In genomic region chr10:22159581-22160140, GRCm38 (mm10) we compare ENCODE assay signal across 18 mouse cellular contexts. TPM values are rescaled to one million over a fixed set of nuclear protein-coding genes. Genes with fewer than 3 reads are reported as not detected.
DNase-seq lines count a peak whose midpoint lies in the region; ATAC-seq and TF ChIP-seq lines count a peak whose summit lies in the region.
"Had no signal": no experiment of that assay in that cellular context is flagged by ENCODE, and none has a peak within 500 bp of the region (broad histone marks: within the 10 kb centered on the region; RNA-seq: fewer than 3 reads in every experiment).

No protein-coding gene starts in this region.

- TF ChIP-seq EP300 in ES-Bruce4 (IDR thresholded peaks at IDR 0.05; ENCODE audit: insufficient read depth, low read depth, low read length): peak; percentile 71; the same call in 1 of the 2 replicates

- TF ChIP-seq CTCF in lung, embryonic 14.5 days (IDR thresholded peaks at IDR 0.05; ENCODE audit: low read depth): no peak
- no peak for TF ChIP-seq CTCF in ES-Bruce4 (IDR thresholded peaks at IDR 0.05; ENCODE audit: low read depth, low read length)

- H3K4me1 ChIP-seq in forebrain, embryonic 11.5 days (replicated peaks; ENCODE audit: control insufficient read depth, insufficient read depth, low read length): peaks cover 2% of the 10 kb centered on the region; the same call in 1 of the 2 replicates
- H3K4me1 ChIP-seq in forebrain, embryonic 14.5 days (ENCODE audit: control insufficient read depth, insufficient read depth, low read length): peaks cover 3% of the 10 kb centered on the region; the same call in 1 of the 2 replicates
- no peaks in the 10 kb centered on the region for H3K4me1 ChIP-seq in lung, embryonic 14.5 days (ENCODE audit: insufficient read depth)
- peaks cover 1% of the 10 kb centered on the region for H3K4me1 ChIP-seq in ES-Bruce4 (ENCODE audit: control insufficient read depth, insufficient read depth, low read length)
- H3K4me1 ChIP-seq in embryonic facial prominence, embryonic 11.5 days (ENCODE audit: control insufficient read depth, insufficient read depth, low read length): no peaks in the 10 kb centered on the region

- H3K9ac ChIP-seq in forebrain, embryonic 11.5 days (ENCODE audit: low read length): no peak overlapping the region
- no peak overlapping the region for H3K9ac ChIP-seq in forebrain, embryonic 14.5 days (ENCODE audit: low read length)
- no peak overlapping the region for H3K9ac ChIP-seq in lung, embryonic 14.5 days
- H3K9ac ChIP-seq in ES-Bruce4 (ENCODE audit: low read depth, poor library complexity, severe bottlenecking): no peak overlapping the region
- H3K9ac ChIP-seq in embryonic facial prominence, embryonic 11.5 days (replicated peaks; ENCODE audit: low read length): no peak overlapping the region
- H3K9ac ChIP-seq: forebrain, embryonic 12.5 days had no signal

- H3K27me3 ChIP-seq in forebrain, embryonic 11.5 days (ENCODE audit: control insufficient read depth, insufficient read depth, low read length): peaks cover 42% of the 10 kb centered on the region
- peaks cover 58% of the 10 kb centered on the region for H3K27me3 ChIP-seq in forebrain, embryonic 14.5 days (replicated peaks; ENCODE audit: control insufficient read depth, insufficient read depth, low read length)
- H3K27me3 ChIP-seq in lung, embryonic 14.5 days (ENCODE audit: insufficient read depth, low read length): peaks cover 53% of the 10 kb centered on the region
- peaks cover 5% of the 10 kb centered on the region; the same call in 1 of the 2 replicates for H3K27me3 ChIP-seq in ES-Bruce4 (ENCODE audit: control insufficient read depth, insufficient read depth, low read length, poor library complexity, severe bottlenecking)
- H3K27me3 ChIP-seq in embryonic facial prominence, embryonic 11.5 days (ENCODE audit: control insufficient read depth, insufficient read depth, low read length): peaks cover 42% of the 10 kb centered on the region

- no peaks in the 10 kb centered on the region for H3K9me3 ChIP-seq in forebrain, embryonic 11.5 days (ENCODE audit: control insufficient read depth, low read length)
- H3K9me3 ChIP-seq in forebrain, embryonic 14.5 days (replicated peaks; ENCODE audit: control insufficient read depth, low read length): no peaks in the 10 kb centered on the region
- no peaks in the 10 kb centered on the region for H3K9me3 ChIP-seq in lung, embryonic 14.5 days (ENCODE audit: low read depth, low read length)
- H3K9me3 ChIP-seq in ES-Bruce4 (replicated peaks; ENCODE audit: control insufficient read depth, insufficient read depth, low read length, poor library complexity, severe bottlenecking): no peaks in the 10 kb centered on the region
- no peaks in the 10 kb centered on the region for H3K9me3 ChIP-seq in embryonic facial prominence, embryonic 11.5 days (replicated peaks; ENCODE audit: control insufficient read depth, low read length)
- H3K9me3 ChIP-seq: forebrain, embryonic 12.5 days had no signal

- no peaks in the 10 kb centered on the region for H3K36me3 ChIP-seq in forebrain, embryonic 11.5 days (ENCODE audit: control insufficient read depth, insufficient read depth, low read length)
- no peaks in the 10 kb centered on the region for H3K36me3 ChIP-seq in forebrain, embryonic 14.5 days (ENCODE audit: control insufficient read depth, insufficient read depth, low read length)
- no peaks in the 10 kb centered on the region for H3K36me3 ChIP-seq in lung, embryonic 14.5 days (ENCODE audit: insufficient read depth)
- H3K36me3 ChIP-seq in ES-Bruce4 (ENCODE audit: control insufficient read depth, insufficient read depth, low read length, poor library complexity, severe bottlenecking): no peaks in the 10 kb centered on the region
- H3K36me3 ChIP-seq in embryonic facial prominence, embryonic 11.5 days (replicated peaks; ENCODE audit: control insufficient read depth, insufficient read depth, low read depth, low read length): no peaks in the 10 kb centered on the region
- H3K36me3 ChIP-seq: forebrain, embryonic 12.5 days had no signal

- ATAC-seq in forebrain, embryonic 11.5 days (replicated peaks; ENCODE audit: low FRiP score): no peak
- no peak for ATAC-seq in forebrain, embryonic 14.5 days
- ATAC-seq in lung, embryonic 14.5 days (ENCODE audit: insufficient read depth): no peak
- no peak for ATAC-seq in embryonic facial prominence, embryonic 11.5 days (replicated peaks; ENCODE audit: insufficient number of reproducible peaks, low FRiP score, low TSS enrichment, low read depth)
- no peak for ATAC-seq in megakaryocyte-erythroid progenitor cell, adult 5-6 weeks (replicated peaks; ENCODE audit: low FRiP score, low TSS enrichment, poor library complexity, severe bottlenecking)
- no peak for ATAC-seq in erythroid progenitor cell, adult 5-6 weeks (replicated peaks; ENCODE audit: low FRiP score, poor library complexity, severe bottlenecking)

- DNase-seq in forebrain, embryonic 11.5 days (ENCODE audit: low spot score): peak; percentile 51
- DNase-seq in forebrain, embryonic 14.5 days (ENCODE audit: low spot score): no peak
- no peak for DNase-seq in lung, embryonic 14.5 days
- no peak for DNase-seq in lung, postnatal 10 days
- DNase-seq in embryonic facial prominence, embryonic 11.5 days (ENCODE audit: low spot score): peak; percentile 2
- DNase-seq: cerebellum, adult 18-20 months; heart, postnatal 4 days; thymus, adult 18-20 months had no signal

- 1% methylated on average over 23 of the region's 23 CpGs for WGBS in forebrain, embryonic 11.5 days
- 3% methylated on average over 23 of the region's 23 CpGs for WGBS in forebrain, embryonic 14.5 days
- WGBS in lung, embryonic 14.5 days: 3% methylated on average over 23 of the region's 23 CpGs
- 2% methylated on average over 21 of the region's 23 CpGs for WGBS in embryonic facial prominence, embryonic 11.5 days

- H3K27ac ChIP-seq in forebrain, embryonic 11.5 days (ENCODE audit: low read depth, low read length): no peak overlapping the region
- no peak overlapping the region for H3K27ac ChIP-seq in forebrain, embryonic 14.5 days (ENCODE audit: low read depth, low read length)
- H3K27ac ChIP-seq in lung, embryonic 14.5 days (ENCODE audit: low read depth): no peak overlapping the region
- H3K27ac ChIP-seq in ES-Bruce4 (ENCODE audit: insufficient read depth, low read length): no peak overlapping the region
- no peak overlapping the region for H3K27ac ChIP-seq in embryonic facial prominence, embryonic 11.5 days (replicated peaks; ENCODE audit: low read depth, low read length)
- H3K27ac ChIP-seq: forebrain, embryonic 12.5 days; left cerebral cortex, adult 2 months had no signal

- H3K4me2 ChIP-seq in forebrain, embryonic 11.5 days (ENCODE audit: low read depth, low read length, severe bottlenecking): no peak overlapping the region
- no peak overlapping the region for H3K4me2 ChIP-seq in forebrain, embryonic 14.5 days (ENCODE audit: low read length)
- peak overlapping the region; percentile 63; the same call in 1 of the 2 replicates for H3K4me2 ChIP-seq in lung, embryonic 14.5 days
- no peak overlapping the region for H3K4me2 ChIP-seq in embryonic facial prominence, embryonic 11.5 days (ENCODE audit: low read depth, low read length)

- no peak overlapping the region for H3K4me3 ChIP-seq in forebrain, embryonic 11.5 days (ENCODE audit: low read depth, low read length)
- no peak overlapping the region for H3K4me3 ChIP-seq in forebrain, embryonic 14.5 days (ENCODE audit: low read depth, low read length)
- peak overlapping the region; percentile 38; the same call in 1 of the 2 replicates for H3K4me3 ChIP-seq in lung, embryonic 14.5 days (ENCODE audit: low read depth, low read length)
- H3K4me3 ChIP-seq in ES-Bruce4 (ENCODE audit: low read depth, low read length): peak overlapping the region; percentile 30
- H3K4me3 ChIP-seq in embryonic facial prominence, embryonic 11.5 days (ENCODE audit: low read depth, low read length): no peak overlapping the region
- H3K4me3 ChIP-seq: left cerebral cortex, adult 2 months had no signal

- TF ChIP-seq POLR2A in ES-Bruce4 (IDR thresholded peaks at IDR 0.05; ENCODE audit: insufficient read depth, low read length): no peak

RNA-seq across cellular contexts. Expression of gene H60b, which starts 1.3 kb away (rescaled TPM):
- polyA plus RNA-seq in forebrain, embryonic 11.5 days (2014; fragmentation: Nextera tagmentation; extraction: Ambion mirVana): 0.17 and 0.44 TPM in 2 replicates
- polyA plus RNA-seq in forebrain, embryonic 14.5 days (2014; fragmentation: Nextera tagmentation; extraction: Ambion mirVana): 0.32 TPM in 1 of 2 replicates, not detected in the other
- 0.99 and 1.1 TPM in 2 replicates for polyA plus RNA-seq in lung, embryonic 14.5 days (2014; fragmentation: Nextera tagmentation; extraction: Ambion mirVana)
- polyA plus RNA-seq in ES-Bruce4 (2011; ENCODE audit: insufficient read depth, insufficient read length, low read depth, missing spikeins): not detected in 2 replicates
- polyA plus RNA-seq in embryonic facial prominence, embryonic 11.5 days (2014; fragmentation: Nextera tagmentation; extraction: Ambion mirVana): 0.32 and 0.42 TPM in 2 replicates
- not detected in 2 replicates for total RNA-seq in megakaryocyte-erythroid progenitor cell, adult 5-6 weeks (2014; fragmentation: Nextera tagmentation)
- not detected in 2 replicates for total RNA-seq in megakaryocyte-erythroid progenitor cell, adult 5-6 weeks (2017)
- total RNA-seq in erythroid progenitor cell, adult 5-6 weeks (2015; ENCODE audit: low replicate concordance): not detected in 2 replicates
- total RNA-seq in erythroid progenitor cell, adult 5-6 weeks (2017; ENCODE audit: low replicate concordance): not detected in 2 replicates
- total RNA-seq: gastrocnemius, adult 18-20 months; heart, adult 8-10 months; heart, postnatal 4 days; MEL had no signal
- polyA plus RNA-seq: liver, adult 2 months; spleen, adult 2 months had no signal

RNA-seq across cellular contexts. Expression of gene Raet1e, which starts 1.3 kb away (rescaled TPM):
- 9.0 and 9.1 TPM in 2 replicates for polyA plus RNA-seq in forebrain, embryonic 11.5 days (2014; fragmentation: Nextera tagmentation; extraction: Ambion mirVana)
- polyA plus RNA-seq in forebrain, embryonic 14.5 days (2014; fragmentation: Nextera tagmentation; extraction: Ambion mirVana): 0.42 and 1.7 TPM in 2 replicates
- 9.3 and 9.4 TPM in 2 replicates for polyA plus RNA-seq in lung, embryonic 14.5 days (2014; fragmentation: Nextera tagmentation; extraction: Ambion mirVana)
- polyA plus RNA-seq in ES-Bruce4 (2011; ENCODE audit: insufficient read depth, insufficient read length, low read depth, missing spikeins): 10.7 and 12.3 TPM in 2 replicates
- 11.3 and 13.6 TPM in 2 replicates for polyA plus RNA-seq in embryonic facial prominence, embryonic 11.5 days (2014; fragmentation: Nextera tagmentation; extraction: Ambion mirVana)
- not detected in 2 replicates for total RNA-seq in megakaryocyte-erythroid progenitor cell, adult 5-6 weeks (2014; fragmentation: Nextera tagmentation)
- not detected in 2 replicates for total RNA-seq in megakaryocyte-erythroid progenitor cell, adult 5-6 weeks (2017)
- total RNA-seq in erythroid progenitor cell, adult 5-6 weeks (2015; ENCODE audit: low replicate concordance): not detected in 2 replicates
- total RNA-seq in erythroid progenitor cell, adult 5-6 weeks (2017; ENCODE audit: low replicate concordance): not detected in 2 replicates
- total RNA-seq: heart, adult 8-10 months; MEL had no signal

RNA-seq across cellular contexts. Expression of gene E030030I06Rik, which starts 10.6 kb away (rescaled TPM):
- polyA plus RNA-seq in forebrain, embryonic 11.5 days (2014; fragmentation: Nextera tagmentation; extraction: Ambion mirVana): 18.8 and 22.3 TPM in 2 replicates
- 5.0 and 6.5 TPM in 2 replicates for polyA plus RNA-seq in forebrain, embryonic 14.5 days (2014; fragmentation: Nextera tagmentation; extraction: Ambion mirVana)
- polyA plus RNA-seq in lung, embryonic 14.5 days (2014; fragmentation: Nextera tagmentation; extraction: Ambion mirVana): 19.1 and 26.0 TPM in 2 replicates
- polyA plus RNA-seq in ES-Bruce4 (2011; ENCODE audit: insufficient read depth, insufficient read length, low read depth, missing spikeins): 6.7 and 9.4 TPM in 2 replicates
- 17.6 and 19.6 TPM in 2 replicates for polyA plus RNA-seq in embryonic facial prominence, embryonic 11.5 days (2014; fragmentation: Nextera tagmentation; extraction: Ambion mirVana)
- total RNA-seq in megakaryocyte-erythroid progenitor cell, adult 5-6 weeks (2014; fragmentation: Nextera tagmentation): 1.0 TPM in 1 of 2 replicates, not detected in the other
- not detected in 2 replicates for total RNA-seq in megakaryocyte-erythroid progenitor cell, adult 5-6 weeks (2017)
- 2.5 TPM in 1 of 2 replicates, not detected in the other for total RNA-seq in erythroid progenitor cell, adult 5-6 weeks (2015; ENCODE audit: low replicate concordance)
- 2.9 and 3.0 TPM in 2 replicates for total RNA-seq in erythroid progenitor cell, adult 5-6 weeks (2017; ENCODE audit: low replicate concordance)

Comparison
In these comparisons a context has a peak if more than half of its experiments do, and no peak if none do; other contexts are left out.
1. DNase-seq: peak in forebrain, embryonic 11.5 days (single experiment) and embryonic facial prominence, embryonic 11.5 days (single experiment); none in forebrain, embryonic 14.5 days (single experiment), lung, embryonic 14.5 days (single experiment) and lung, postnatal 10 days (single experiment).
2. H3K4me3 ChIP-seq: peak in lung, embryonic 14.5 days (single experiment) and ES-Bruce4 (single experiment); none in forebrain, embryonic 11.5 days (single experiment), forebrain, embryonic 14.5 days (single experiment) and embryonic facial prominence, embryonic 11.5 days (single experiment).